Mouse (Mus musculus) adrenal gland, adult 8-10 months (tissue): ENCODE data around the gene Abca4. TPM values are rescaled to one million over a fixed set of nuclear protein-coding genes. Genes with fewer than 3 reads are reported as not detected.

Source experiments
- DNase-seq: peaks from one replicate; pipeline ENCODE4 v3.0.0; 2022
- total RNA-seq, 4 experiments: library from RNA; stranded (reverse); gene quantifications; 2 replicates each; pipeline ENCODE4 v1.2.4; 2022

Abca4 gene
- 10 to 100 TPM in 1 of 4 experiments, 1 to 10 TPM in 3; 1.3 to 14.0 (median 2.5) TPM for total RNA-seq

- DNase-seq: no peak
Observed at GRCm38 (mm10) chr3:122043799-122044547, at the start of gene Abca4. Gene Abca4, plus strand, starts transcription at chr3:122044443.

- no peak for DNase-seq
Observed at GRCm38 (mm10) chr3:121995125-121995524, 49.1 kb upstream of the Abca4 start.

GRCm38 (mm10) chr3:121999934-122000333 is 44.3 kb upstream of the Abca4 start:
- DNase-seq: no peak

GRCm38 (mm10) chr3:122001568-122001967 is 42.7 kb upstream of the Abca4 start:
- DNase-seq: no peak

GRCm38 (mm10) chr3:122009818-122010217 is 34.4 kb upstream of the Abca4 start:
- no peak for DNase-seq

- no peak for DNase-seq
Observed at GRCm38 (mm10) chr3:122010292-122010691, 34.0 kb upstream of the Abca4 start.

- DNase-seq: no peak
Observed at GRCm38 (mm10) chr3:122012464-122012863, 31.8 kb upstream of the Abca4 start.

- DNase-seq: no peak
Observed at GRCm38 (mm10) chr3:122018421-122018820, 25.8 kb upstream of the Abca4 start.

- no peak for DNase-seq
Observed at GRCm38 (mm10) chr3:122019159-122019558, 25.1 kb upstream of the Abca4 start.

- no peak for DNase-seq
Observed at GRCm38 (mm10) chr3:122021029-122021652, 23.1 kb upstream of the Abca4 start.

GRCm38 (mm10) chr3:122022355-122022754 is 21.9 kb upstream of the Abca4 start:
- DNase-seq: no peak

GRCm38 (mm10) chr3:122026676-122027075 is 17.6 kb upstream of the Abca4 start:
- DNase-seq: no peak

GRCm38 (mm10) chr3:122027776-122028175 is 16.5 kb upstream of the Abca4 start:
- DNase-seq: no peak

- peak; percentile 31 for DNase-seq
Observed at GRCm38 (mm10) chr3:122033248-122033837, 10.9 kb upstream of the Abca4 start.

- no peak for DNase-seq
Observed at GRCm38 (mm10) chr3:122034240-122034639, 10.0 kb upstream of the Abca4 start.

- DNase-seq: no peak
Observed at GRCm38 (mm10) chr3:122035092-122035491, 9.2 kb upstream of the Abca4 start.

GRCm38 (mm10) chr3:122040522-122040921 is 3.7 kb upstream of the Abca4 start:
- no peak for DNase-seq

- DNase-seq: no peak
Observed at GRCm38 (mm10) chr3:122043102-122043501, 1.1 kb upstream of the Abca4 start.

- DNase-seq: no peak
Observed at GRCm38 (mm10) chr3:122046187-122046620, 2.0 kb downstream of the Abca4 start.

- DNase-seq: no peak
Observed at GRCm38 (mm10) chr3:122047402-122047801, 3.2 kb downstream of the Abca4 start.

GRCm38 (mm10) chr3:122047921-122048861 is 3.9 kb downstream of the Abca4 start:
- no peak for DNase-seq

GRCm38 (mm10) chr3:122049158-122049557 is 4.9 kb downstream of the Abca4 start:
- no peak for DNase-seq
